Mouse (Mus musculus) kidney, adult 8-10 months (tissue): ENCODE measurements at regions not wholly inside any gene's neighbourhood (a gene's known extent, or its start where the extent isn't known, plus 50 kb on each side); places are given as distances from the start of the nearest gene placed in this dataset.
A peak's percentile ranks its signal among the peaks of the same experiment; 100 is the strongest.

Experiments used
- DNase-seq, 2 experiments: peaks; one replicate each; pipeline ENCODE4 v3.0.0; 2022

DNA sequence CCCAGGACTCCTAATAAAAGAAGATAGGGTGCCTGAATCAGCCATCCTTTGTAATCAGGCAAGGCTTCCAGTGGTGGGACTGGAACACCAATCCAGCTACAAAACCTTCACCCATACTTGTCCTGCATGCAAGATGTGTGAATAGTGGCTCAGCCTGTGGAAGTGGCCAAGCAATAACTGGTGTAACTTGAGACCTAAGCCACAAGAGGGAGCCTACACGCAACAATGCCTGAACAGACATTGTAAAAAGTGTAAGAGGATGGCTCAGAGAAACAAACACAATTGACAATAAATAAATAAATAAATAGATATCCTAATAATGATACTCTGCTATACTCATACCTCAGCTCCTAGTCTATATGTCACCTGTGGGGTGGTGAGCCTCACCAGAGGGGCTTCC lies 781.5 kb upstream of the Cdh20 start:
- DNase-seq: no peak

- peak in 1 of 2 experiments; percentile 32 for DNase-seq
Observed at GRCm38 (mm10) chr1:104002906-104003305, 765.4 kb upstream of the Cdh20 start.

- DNase-seq: no peak
Observed at GRCm38 (mm10) chr1:104029670-104030069, 738.7 kb upstream of the Cdh20 start.

GRCm38 (mm10) chr1:104048440-104048839 lies 719.9 kb upstream of the Cdh20 start:
- no peak for DNase-seq

DNA sequence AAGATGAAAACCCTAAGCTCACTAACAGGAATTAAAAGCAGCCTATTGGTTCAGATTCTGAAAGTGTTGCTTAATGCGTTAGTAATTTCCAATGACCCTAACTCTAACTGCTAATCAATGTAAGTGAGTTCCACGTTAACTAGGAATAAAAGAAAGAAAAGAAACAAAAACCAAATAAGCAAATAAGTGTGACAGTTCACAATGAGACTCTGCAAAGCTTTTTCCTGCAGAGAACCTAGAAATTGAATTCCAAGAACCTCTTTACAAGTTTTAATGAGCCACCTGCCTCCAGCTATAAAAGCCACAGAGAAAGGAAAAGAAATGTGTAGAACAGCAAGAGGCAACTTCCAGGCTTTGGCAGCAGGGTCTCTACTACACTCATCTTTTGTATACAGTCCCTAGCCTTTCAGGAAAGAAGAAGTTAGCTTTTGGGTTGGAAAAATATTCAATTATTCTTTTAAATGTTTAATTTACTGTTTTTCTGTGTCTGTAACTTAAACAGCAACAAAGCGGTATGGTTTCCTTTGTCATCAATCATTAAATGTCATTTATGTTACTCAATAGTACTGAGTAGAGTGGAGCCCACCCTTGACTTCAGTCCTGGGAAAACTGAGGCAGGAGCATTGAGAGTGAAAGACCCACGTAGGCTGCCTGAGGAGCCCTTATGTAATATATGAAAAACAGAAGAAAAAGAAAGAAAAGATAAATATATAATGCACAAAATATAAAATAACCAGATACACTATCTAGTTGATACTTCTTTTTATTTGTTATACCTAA lies 719.0 kb upstream of the Cdh20 start:
- DNase-seq: no peak
